Comparison of ENCODE assay signal across 7 mouse cellular contexts in genomic region chr3:84190513-84191061, GRCm38 (mm10). TPM values are rescaled to one million over a fixed set of nuclear protein-coding genes. Genes with fewer than 3 reads are reported as not detected.
DNase-seq lines count a peak whose midpoint lies in the region; ATAC-seq and TF ChIP-seq lines count a peak whose summit lies in the region.

No protein-coding gene starts in this region.

- H3K4me2 ChIP-seq in forebrain, postnatal 0 days (ENCODE audit: low read depth), result no peak overlapping the region

- H3K9me3 ChIP-seq in ES-Bruce4 (replicated peaks; ENCODE audit: control insufficient read depth, insufficient read depth, low read length, poor library complexity, severe bottlenecking), result no peaks in the 10 kb centered on the region
- no peaks in the 10 kb centered on the region for H3K9me3 ChIP-seq in forebrain, postnatal 0 days (ENCODE audit: low read length)

- H3K27me3 ChIP-seq in ES-Bruce4 (ENCODE audit: control insufficient read depth, insufficient read depth, low read length, poor library complexity, severe bottlenecking), result no peaks in the 10 kb centered on the region
- H3K27me3 ChIP-seq in forebrain, postnatal 0 days (ENCODE audit: insufficient read depth, low read length), result no peaks in the 10 kb centered on the region

- 25% methylated on average over 41 of the region's 41 CpGs for whole genome bisulfite sequencing in forebrain, postnatal 0 days

- H3K4me1 ChIP-seq in ES-Bruce4 (ENCODE audit: control insufficient read depth, insufficient read depth, low read length), result peaks cover 1% of the 10 kb centered on the region
- H3K4me1 ChIP-seq in forebrain, postnatal 0 days (ENCODE audit: insufficient read depth), result no peaks in the 10 kb centered on the region

- H3K27ac ChIP-seq in ES-Bruce4 (ENCODE audit: insufficient read depth, low read length), result peak overlapping the region; percentile 52
- 0 out of 2 replicates have a peak overlapping the region, but pooled peaks have one; percentile 4 for H3K27ac ChIP-seq in forebrain, postnatal 0 days (ENCODE audit: low read depth, low read length)

- 0 out of 2 replicates have a peak, but pooled peaks have one; percentile 8 for TF ChIP-seq EP300 in ES-Bruce4 (IDR thresholded peaks at IDR 0.05; ENCODE audit: insufficient read depth, low read depth, low read length)

- no peaks in the 10 kb centered on the region for H3K36me3 ChIP-seq in ES-Bruce4 (ENCODE audit: control insufficient read depth, insufficient read depth, low read length, poor library complexity, severe bottlenecking)
- H3K36me3 ChIP-seq in forebrain, postnatal 0 days (ENCODE audit: insufficient read depth), result peaks cover 34% of the 10 kb centered on the region

- no peak for TF ChIP-seq CTCF in ES-Bruce4 (IDR thresholded peaks at IDR 0.05; ENCODE audit: low read depth, low read length)
- no peak for TF ChIP-seq CTCF in forebrain, postnatal 0 days (IDR thresholded peaks at IDR 0.05; ENCODE audit: low read depth)

- peak overlapping the region; percentile 35 for H3K9ac ChIP-seq in ES-Bruce4 (ENCODE audit: low read depth, poor library complexity, severe bottlenecking)
- no peak overlapping the region for H3K9ac ChIP-seq in forebrain, postnatal 0 days

- DNase-seq in adrenal gland, adult 18-20 months (ENCODE audit: low spot score in 2 of 2), result peak; percentile 39 to 48
- DNase-seq in forebrain, postnatal 0 days, result no peak
- peak; percentile 17 for DNase-seq in kidney, postnatal 14 days
- peak; percentile 61 for DNase-seq in mesoderm, embryonic 11.5 days (ENCODE audit: low read depth, low spot score)
- DNase-seq in testis, postnatal 14 days (ENCODE audit: low spot score), result peak; percentile 16
- DNase-seq in layer of hippocampus, adult 9-10 months (ENCODE audit: low spot score), result no peak

- H3K4me3 ChIP-seq in ES-Bruce4 (ENCODE audit: low read depth, low read length), result peak overlapping the region; percentile 69
- no peak overlapping the region for H3K4me3 ChIP-seq in forebrain, postnatal 0 days (ENCODE audit: low read depth, low read length)

- TF ChIP-seq POLR2A in ES-Bruce4 (IDR thresholded peaks at IDR 0.05; ENCODE audit: insufficient read depth, low read length), result no peak

- ATAC-seq in forebrain, postnatal 0 days, result peak; percentile 28

RNA-seq across cellular contexts. Expression of gene Gm6525, which starts 16.7 kb away (rescaled TPM):
- polyA plus RNA-seq in ES-Bruce4 (2011; ENCODE audit: insufficient read depth, insufficient read length, low read depth, missing spikeins), result 0.93 TPM in 1 of 2 replicates, not detected in the other
- under 1 TPM in 1 of 2 experiments, not detected in 1; 0.30 TPM for total RNA-seq in adrenal gland, adult 18-20 months (2021)
- total RNA-seq in forebrain, postnatal 0 days (2014; rRNA removed), result 0.29 TPM in 1 of 2 replicates, not detected in the other
- 0.33 and 2.1 TPM in 2 replicates for polyA plus RNA-seq in forebrain, postnatal 0 days (2015; fragmentation: Nextera tagmentation; extraction: Ambion mirVana)

RNA-seq across cellular contexts. Expression of gene Mnd1, which starts 35.0 kb away (rescaled TPM):
- 43.8 and 50.7 TPM in 2 replicates for polyA plus RNA-seq in ES-Bruce4 (2011; ENCODE audit: insufficient read depth, insufficient read length, low read depth, missing spikeins)
- total RNA-seq in adrenal gland, adult 18-20 months (2021), result 10 to 100 TPM in 1 of 2 experiments, 1 to 10 TPM in 1; 9.8 to 10.2 TPM
- 2.1 and 3.0 TPM in 2 replicates for total RNA-seq in forebrain, postnatal 0 days (2014; rRNA removed)
- 2.4 and 2.5 TPM in 2 replicates for polyA plus RNA-seq in forebrain, postnatal 0 days (2015; fragmentation: Nextera tagmentation; extraction: Ambion mirVana)

Comparison
In these comparisons a context has a peak if more than half of its experiments do, and no peak if none do; other contexts are left out.
1. DNase-seq: peak in adrenal gland, adult 18-20 months (2 of 2), kidney, postnatal 14 days (single experiment), mesoderm, embryonic 11.5 days (single experiment) and testis, postnatal 14 days (single experiment); none in forebrain, postnatal 0 days (single experiment) and layer of hippocampus, adult 9-10 months (single experiment).